Mouse (Mus musculus) fat pad, adult 2 months (tissue): ENCODE measurements around the gene Pigt.
A peak's percentile ranks its signal among the peaks of the same experiment; 100 is the strongest.

Source experiments
- DNase-seq: peaks from one replicate; pipeline ENCODE4 v3.0.0-alpha.2; 2011; ENCODE audit warnings: low read depth, low spot score; ENCODE audit errors: extremely low read depth

Gene Pigt

DNA sequence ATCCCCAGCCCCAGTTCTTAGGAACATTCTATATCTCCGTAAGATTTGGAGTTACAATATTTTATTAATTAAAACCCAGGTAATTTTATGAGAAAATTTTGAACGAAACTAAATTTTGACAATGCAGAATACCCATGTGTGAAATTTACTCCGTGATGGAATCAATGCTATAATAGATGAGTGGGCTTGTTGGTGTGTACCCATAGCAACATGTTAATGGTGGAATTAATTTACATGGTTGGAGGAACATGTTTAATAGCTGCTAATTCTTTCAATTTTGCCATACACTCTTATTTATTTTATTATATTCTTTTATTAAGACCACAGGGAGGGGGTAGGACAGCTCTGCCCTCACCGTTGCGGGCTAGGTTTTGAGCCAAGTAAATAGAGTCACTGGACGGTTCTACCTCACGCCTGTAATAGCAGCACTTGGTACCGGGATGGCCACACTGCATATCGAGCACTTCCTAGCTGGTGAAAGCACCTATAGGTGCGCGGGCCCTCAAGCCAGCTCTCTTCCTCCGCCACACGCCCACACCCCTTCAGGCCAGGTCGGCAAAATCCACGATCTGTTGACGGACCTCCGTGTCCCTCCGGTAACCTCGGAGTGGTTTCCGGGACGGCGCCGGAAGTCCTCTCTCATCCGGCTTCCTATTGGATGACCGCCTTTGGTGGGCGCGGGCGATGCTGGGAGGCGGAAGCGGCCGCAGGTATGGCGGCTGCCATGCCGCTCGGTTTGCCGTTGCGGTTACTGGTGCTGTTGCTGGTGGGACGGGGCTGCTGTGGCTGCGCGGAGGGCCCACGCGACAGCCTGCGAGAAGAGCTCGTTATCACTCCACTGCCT is at the start of gene Pigt:
Gene Pigt, plus strand, starts transcription at position 674 of the 844 bp plus-strand sequence.
- DNase-seq = no peak

DNA sequence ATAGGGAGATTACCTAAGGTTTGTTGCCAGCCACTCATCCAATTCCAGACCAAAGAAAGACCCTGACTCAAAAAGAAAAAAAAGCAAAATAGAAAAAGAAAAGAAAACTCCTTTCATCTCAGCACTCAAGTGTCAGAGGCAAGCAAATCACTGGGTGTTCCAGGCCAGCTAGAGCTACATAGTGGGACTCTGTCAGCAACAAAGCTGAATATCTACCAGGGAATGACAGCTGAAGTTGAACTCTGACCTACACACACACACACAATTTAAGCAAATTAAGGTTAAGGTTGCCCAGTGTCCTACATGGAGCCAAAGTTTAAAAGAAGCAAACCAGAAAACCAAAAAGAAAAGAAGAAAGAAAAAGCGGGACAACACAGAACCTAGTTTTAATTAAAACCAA is 49.2 kb upstream of the Pigt start:
- DNase-seq = no peak

DNA sequence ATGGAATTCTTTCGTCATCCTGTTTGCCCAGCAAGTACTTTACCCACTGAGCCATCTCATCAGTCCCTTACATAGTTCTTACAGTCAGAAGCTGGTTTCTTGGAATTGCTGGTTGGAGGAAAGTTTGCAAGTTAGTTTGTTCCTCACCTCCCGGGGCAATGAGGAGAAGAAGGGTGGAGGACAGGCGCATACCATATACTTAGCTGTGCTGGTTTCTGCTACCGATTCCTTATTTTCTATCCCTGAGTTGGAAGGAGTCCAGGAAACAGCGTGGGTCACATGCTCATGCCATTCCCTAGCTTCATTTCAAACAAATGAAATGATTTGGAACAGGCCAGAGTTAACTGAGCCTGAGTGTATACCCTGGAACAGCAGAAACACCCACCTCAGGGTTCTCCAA is 48.4 kb upstream of the Pigt start:
- no peak for DNase-seq

DNA sequence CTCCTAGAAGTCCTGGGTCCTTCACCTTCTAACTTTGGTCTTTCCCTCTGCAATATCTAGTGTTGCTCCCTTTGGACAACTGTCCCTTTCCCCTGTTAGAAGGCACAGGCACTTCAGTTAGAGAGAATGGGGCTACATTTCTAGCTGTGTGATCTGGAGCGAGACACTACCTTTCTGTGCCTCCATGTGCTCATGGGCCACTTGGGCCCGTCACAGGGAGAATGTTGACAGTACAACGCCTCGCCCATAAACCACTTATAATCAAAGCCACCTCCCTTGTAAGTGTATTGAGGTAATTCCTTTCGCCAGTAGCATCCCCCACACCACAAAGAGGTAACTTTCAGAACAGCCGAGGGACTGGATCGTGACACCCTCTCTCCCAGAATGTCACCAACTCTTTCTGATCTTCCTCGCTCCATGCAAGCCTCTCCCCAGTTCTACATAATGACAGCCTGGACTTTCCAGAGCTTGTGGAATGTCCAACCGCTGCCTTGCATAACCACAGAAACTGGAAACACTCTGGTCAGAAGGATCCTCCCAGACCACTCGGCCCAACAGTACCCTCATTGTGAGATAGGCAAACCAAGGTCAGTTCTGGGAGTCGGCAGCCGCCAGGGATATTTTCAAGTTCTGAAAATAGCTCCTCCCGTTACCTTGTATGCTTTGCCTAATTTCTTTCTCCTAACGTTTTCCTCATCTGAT is 47.8 kb upstream of the Pigt start:
- no peak for DNase-seq

DNA sequence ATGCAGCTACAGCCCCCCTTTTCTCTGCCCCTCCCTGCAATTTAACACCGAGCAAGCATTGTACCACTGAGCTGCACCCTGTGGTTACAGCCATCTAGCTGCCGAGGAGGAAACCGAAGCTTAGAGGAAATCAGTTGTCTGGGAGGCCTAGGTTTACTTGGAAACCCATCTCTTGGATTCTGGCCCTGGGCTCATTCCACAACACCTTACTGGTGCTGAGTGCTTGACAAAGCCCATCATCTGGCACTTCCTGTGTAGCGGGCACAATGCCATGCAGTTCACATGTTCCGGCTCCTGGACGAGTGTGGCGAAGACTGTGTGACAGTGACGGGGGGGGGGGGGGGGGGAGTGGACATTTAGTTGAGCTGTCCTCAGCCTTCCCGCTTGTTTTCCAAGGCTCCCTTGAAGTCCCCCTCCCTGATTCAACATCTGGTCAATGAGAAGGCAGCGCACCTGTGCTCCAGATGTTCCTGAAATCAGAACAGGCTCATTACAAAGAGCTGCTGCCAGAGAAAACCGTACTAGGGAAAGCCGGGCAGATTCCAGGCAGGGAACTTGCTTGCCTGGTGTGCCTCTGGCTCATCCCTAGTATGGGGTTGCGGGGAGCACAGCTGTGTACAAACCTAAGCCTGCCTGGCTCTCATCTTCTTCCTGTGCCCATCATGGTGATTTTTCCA is 45.2 kb upstream of the Pigt start:
- DNase-seq = no peak

DNA sequence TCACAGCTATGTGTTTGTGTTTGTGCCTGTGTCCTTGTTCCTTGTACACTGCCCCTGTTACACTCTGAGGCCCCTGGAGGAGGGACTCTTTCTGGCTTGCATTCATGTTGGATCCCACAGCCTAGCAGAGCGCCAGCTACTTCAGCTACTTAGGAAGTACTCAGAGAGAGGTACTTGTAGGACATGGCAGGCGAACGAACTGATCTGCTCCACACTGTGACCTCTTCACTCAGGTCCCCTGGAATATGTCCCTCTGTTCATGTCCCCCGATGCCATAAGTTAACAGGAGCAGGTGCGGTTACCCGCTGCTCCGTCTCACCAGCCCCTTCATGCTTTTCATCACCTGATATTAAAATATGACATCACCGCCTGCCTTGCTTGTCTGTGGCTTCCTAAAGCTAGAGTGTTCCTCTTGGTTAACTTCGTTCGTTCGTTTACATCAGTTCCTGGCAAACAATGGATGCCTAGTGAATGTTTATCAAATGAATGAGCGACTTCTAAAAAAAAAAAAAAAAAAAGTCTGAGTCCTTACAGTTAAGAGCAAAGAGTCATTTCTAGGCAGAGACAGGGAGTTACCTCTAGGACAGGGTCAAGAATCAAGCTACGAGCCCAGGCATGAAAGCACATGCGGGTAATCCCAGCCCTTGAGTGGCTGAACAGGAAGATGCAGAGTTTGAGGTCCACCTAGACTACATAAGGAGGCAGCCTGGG is 44.1 kb upstream of the Pigt start:
- DNase-seq = no peak

DNA sequence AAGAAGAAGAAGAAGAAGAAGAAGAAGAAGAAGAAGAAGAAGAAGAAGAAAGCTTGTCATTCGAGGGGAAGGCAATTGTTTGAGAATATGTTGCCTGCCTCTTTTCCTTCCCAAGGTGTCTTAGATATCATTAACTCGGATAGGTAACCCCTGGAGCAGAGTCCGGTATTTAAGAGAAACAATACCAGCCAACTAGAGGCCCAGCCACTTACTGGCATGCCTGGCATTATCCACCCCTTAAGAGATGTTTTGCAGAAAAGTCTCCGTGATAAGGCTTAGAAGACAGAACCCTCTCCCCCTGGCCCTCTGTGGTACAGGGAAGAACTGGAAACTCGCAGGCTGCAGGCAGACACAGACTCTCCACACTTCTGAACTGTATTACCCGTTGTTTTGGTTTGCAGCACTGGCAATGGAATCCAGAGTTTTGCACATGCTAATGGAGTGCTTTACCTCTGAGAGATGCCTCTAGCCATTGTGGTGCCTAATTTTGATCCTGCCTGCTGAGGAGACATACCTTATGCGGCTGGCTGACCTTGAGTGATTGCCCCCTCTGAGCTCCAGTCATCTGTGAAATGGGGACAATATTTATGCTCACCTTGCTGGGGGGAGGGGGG is 43.3 kb upstream of the Pigt start:
- no peak for DNase-seq

DNA sequence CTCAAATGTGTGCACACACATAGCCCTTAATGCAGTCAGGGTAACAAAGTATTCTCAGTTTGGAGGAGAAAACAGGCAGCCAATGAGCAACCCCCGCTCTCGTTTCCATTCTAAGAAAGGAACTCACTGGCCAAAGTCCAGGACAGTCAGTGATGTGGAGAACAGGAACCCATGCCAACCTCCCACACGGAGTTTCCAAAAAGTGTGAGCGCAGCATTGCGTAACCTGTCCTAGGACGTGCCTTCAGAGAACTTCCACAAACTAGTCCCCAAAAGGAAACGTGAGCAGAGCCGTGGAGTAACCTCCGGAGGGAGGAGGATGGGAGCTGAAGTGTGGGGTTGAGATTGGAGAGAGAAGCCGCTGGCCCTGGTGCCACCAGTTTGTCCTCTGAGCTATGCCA is 42.5 kb upstream of the Pigt start:
- DNase-seq = peak; percentile 84

DNA sequence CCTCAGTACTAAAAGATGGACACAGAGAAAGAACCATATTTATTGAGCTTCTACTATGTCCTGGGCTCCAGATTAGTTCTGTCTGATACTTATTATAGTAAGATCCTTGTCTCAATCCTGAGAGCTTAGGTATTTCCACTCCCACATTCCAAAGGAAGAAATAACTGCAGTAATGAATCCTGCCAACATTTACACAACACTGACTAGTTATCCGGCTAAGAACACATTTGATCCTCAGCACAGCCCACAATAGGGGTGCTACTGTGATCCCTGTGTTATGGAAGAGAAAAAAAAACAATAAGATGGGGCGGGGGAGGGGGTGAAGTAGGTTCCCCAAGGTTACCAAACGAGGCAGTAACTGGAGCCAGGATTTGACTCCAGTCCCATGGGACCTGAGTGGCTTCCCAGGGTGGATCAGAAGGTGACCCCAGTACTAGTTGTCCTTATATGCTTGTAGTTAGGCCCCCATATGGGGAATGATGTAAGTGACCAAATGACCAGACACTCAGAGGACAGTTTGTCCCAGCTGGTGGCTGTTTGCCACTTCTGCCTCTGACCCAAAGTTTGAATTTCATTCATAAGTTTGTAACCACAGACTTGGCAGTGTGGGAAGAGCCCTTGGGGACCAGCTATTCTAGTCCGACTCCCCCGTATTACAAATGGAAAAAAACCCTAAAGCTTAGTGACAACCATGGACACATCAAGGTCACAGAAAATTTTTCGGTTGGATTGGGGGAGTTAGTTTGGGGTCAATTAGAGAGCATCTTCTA is 41.7 kb upstream of the Pigt start:
- DNase-seq = peak; percentile 92

DNA sequence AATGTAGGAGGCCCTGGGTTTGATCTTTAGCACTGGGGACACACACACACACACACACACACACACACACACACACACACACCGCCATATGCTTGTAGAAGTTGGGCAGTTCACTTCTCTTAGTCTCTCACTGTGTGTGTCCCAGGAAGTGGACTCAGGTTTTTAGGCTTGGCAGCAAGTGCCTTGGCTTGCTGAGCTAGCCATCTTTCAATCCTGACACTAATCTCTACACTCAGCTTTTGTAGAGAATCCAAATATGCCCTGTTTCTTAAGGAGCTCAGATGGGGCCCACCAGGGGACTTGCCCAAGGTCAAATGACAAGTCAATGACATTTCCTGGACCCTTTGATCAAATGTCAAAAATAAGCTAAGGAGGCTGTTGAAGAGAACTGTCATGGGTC is 40.9 kb upstream of the Pigt start:
- DNase-seq = no peak

DNA sequence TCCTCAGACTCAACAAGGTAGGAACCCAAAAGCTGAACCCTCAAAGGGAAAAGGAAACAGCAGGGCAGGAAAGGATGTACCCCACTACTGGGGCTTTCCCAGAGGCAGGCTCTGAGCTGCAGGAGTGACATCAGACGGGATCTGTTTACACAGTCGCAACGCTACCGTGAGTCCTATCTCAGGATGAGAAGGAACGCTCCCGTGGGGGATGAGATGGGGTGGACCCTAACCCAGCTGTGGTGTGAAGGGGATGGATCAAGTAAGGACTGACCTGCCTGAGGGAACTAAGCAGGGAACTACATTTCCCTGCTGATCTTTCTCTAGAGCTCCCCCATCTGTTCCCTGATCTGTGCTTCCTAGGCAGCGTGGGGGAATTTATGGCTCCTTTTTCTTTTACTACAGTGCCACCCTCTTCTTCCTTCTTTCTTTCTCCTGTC is 40.4 kb upstream of the Pigt start, which contains the start of gene Sys1:
Gene Sys1, plus strand, starts transcription at position 101 of the 437 bp plus-strand sequence.
- no peak for DNase-seq

DNA sequence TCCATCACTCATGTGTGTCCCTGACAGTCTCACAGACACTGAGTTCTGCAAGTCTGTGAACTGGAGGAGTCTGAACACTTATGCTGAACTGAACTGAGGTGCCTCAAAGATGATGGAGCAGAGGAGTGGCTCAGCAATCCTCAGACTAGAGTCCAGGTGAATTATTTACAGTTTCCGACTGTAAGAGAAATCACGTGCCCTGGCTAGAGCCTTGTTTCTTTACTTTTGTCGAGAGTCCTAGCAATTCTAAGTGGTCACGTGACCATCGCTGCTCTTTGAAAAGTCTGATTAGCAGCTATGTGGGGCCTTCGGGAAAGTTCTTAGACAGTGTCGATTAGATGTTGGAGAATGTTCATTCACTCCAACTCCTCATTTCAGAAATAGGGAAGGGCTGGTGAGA is 39.4 kb upstream of the Pigt start:
- DNase-seq = no peak

DNA sequence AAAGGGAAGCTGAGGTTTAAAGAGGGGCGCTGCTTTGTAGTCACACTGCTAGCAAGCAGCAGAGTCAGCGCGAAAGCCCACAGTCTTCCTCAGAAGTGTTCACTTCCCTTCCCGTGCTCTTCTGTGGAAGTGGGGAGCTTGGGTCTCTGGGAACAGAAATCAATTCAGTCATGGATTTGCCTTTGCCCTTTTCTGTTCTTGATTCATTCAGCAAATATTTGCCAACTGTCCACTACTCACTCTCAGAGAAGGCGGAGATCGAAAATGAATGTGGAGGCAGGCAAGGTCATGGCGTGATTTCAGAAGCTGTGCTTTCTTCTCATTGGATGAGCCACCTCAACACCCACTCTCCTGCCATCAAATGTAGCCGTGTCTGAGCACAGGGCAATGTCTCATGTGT is 38.8 kb upstream of the Pigt start:
- no peak for DNase-seq

DNA sequence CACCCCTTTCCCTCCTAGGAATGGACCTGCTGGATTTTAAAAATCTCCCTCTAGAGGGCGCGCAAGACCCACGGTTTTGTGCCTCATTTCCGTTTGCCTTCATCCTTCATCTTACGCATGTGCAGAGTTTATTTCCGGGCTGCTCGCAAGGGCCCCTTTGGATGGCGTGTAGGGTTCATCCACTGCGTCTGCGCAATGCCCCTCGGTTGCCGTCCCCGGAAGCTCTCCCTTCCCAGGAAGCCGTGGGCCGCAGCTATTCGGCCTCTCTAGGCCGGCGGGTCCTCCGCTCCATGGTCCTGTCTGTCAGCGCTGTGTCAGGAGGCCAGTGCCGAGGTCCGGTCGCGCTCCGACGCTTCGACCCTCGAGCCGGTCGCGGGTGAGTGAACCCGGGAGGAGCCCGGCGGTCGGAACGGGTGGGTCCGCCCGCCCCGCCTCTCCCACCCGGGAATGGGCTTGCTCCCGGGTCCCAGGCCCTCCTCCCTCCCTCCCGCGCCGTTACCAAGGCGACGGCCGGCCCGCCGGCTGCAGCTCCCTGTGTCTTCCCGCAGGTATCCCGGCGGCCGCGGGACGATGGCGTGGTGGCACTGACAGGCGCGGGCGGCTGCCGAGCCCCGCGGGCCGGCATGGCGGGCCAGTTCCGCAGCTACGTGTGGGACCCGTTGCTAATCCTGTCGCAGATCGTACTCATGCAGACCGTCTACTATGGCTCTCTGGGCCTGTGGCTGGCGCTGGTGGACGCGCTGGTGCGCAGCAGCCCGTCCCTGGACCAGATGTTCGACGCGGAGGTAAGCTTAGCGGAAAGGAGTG is 36.4 kb upstream of the Pigt start, which contains the start of gene Gm20458:
Gene Gm20458, plus strand, starts transcription at position 223 of the 807 bp plus-strand sequence.
- DNase-seq = peak; percentile 68

DNA sequence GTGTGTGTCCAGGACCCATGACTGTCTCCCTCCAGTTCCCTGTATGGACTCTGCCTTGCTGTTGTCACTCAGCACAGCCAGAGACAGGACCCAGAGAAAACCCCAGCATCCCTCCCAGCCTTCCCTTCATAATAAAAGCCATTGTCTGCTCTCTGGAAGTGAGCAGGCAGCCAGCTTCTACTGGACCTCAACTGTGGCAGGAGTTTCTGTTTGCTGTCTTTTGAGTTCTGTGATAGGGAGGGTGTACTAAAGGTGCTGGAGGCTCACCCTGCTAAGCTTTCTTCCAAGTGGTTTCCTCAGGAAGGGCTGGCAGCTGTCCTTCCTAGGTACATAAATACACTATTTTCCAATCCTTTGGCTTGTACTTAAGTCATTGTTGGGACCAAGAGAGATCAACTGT is 32.2 kb upstream of the Pigt start:
- DNase-seq = no peak

DNA sequence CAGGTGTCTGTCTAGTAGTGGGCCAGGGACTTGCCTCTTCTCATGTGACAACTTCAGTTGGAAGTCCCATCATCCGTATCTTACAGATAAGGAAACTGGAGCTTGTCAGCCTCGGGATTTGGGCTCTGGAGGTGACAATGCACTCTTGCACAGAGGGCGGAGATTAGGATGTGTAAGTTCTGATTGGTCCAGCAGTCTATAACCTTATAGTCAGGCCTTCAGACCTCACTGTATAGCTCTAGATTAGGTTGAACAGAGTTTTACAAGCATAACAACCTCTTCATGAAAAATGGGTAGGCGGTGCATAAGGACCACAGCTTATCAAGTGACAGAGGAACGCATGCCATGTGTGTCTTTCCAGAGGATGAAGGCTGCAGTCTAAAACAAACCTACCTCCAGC is 30.5 kb upstream of the Pigt start:
- DNase-seq = no peak

DNA sequence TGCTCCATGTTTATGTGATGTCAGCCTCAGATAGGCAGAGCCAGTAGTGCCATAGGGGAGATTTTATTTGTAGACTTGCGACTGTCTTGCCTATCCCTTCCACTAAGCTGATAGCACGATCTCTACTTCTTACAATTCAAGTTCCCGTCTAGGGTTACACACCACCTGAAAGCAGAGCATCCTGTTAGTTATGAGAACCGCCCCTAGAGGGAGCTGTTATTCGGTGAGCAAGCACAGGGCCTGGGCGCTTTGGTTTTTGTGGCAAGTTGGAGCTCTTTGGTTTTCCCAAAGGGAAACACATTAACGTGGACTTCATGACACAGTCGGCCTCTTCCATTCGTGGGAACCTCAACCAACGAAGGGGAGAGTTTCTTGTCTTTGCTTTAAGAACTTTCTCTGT is 27.1 kb upstream of the Pigt start:
- DNase-seq = no peak

DNA sequence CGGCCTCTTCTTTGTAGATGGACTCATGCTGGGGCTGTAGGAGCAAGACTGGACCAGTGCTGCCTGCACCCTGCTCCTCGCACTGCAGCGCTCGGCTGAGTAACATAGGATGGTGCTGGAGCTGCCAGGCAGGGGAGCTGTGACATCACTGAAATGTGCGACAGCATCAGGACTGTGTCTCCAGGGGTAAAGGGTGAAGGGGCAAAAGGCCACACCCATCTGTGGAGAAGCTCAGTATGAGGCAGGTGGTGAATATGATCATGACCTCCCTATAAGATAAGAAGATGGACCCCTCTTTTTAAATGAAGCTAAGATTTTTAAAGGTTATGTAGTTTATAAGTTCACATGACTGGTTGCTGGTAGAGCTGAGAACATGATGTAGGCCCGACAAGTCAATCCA is 23.7 kb upstream of the Pigt start, which contains the start of gene Trp53tg5:
Gene Trp53tg5, minus strand, starts transcription at position 101 of the 400 bp plus-strand sequence.
- no peak for DNase-seq

DNA sequence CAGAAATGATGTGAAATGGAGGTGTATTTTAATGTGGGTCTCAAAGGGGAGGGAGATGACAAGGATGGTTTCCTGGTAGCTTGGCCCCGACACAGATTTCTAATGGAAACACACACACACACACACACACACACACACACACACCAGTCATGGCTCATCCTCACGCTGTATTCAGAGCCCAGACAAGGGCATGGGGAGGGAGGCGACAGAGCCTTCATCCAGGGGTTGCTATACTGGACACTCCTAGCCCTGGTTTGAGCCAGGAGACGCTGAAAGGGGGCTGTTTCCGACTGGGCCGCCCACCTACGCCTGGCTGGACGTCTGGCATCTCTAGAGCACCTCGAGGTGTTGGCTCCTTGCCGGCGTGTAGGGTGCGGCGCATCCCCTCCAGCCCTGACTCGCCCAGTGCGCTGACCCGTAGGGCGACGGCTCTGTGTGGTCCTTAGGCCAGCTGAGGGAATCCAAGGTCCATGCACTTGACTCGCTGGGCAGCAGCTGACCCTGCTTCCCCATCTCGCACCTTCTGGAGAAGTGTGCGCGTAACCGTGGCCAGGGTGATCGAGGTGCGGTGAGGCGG is 11.6 kb upstream of the Pigt start, which contains the start of gene Dbndd2:
Gene Dbndd2, plus strand, starts transcription at position 426 of the 577 bp plus-strand sequence.
- no peak for DNase-seq
